Mouse (Mus musculus) thymus, adult 18-20 months (tissue): ENCODE results near the gene Eif2ak2.
A peak's percentile ranks its signal among the peaks of the same experiment; 100 is the strongest.

Experiments
- DNase-seq, 2 experiments: peaks; one replicate each; pipeline ENCODE4 v3.0.0; 2022; ENCODE audit warnings: mixed read lengths in 2 of 2

The Eif2ak2 gene

DNA sequence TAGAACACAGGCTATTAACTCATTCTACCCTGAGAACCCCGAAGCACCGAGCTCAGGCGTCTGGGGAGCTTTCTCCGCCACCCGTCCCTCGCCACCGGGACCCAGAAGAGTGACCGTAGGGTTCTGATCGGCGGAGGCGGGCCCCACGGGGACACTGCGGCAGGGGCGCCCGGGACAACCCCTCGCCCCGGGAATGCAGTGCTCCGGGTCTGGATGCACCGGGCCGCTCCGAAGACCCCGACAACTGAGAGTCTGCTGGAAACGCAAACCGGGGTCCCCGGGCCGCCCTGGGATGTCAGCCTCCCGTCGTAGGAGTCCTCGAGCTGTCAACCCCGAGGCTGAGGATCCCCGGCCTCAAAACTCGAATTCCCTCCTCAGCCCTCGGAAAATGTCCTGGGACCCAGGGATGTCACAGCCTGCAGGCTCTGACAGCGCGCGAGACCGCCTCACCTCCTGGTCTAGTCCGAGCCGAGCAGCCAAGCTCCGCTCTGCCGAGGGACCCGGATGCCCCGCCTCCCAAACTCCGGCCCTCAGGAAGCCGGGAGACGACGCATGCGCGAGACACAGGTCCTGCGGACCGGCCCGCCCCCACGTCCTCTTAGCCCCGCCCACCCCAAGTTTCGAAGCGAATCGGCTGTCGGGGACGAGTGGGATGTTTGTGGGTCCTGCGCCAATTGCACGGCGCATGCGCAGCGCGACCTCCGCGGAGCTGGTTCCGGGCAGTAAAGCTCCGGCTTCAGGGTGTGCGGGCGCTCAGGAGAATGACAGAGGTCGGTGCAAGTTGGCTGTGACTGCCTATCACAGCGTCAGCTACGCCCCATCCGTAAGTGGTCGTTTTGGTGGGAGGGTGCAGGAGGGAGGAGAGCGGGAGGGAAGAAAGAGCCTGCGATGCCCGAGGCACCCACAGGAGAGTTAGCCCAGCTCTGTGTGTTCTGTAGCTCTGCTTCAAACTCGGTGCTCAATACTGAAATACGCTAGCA, 47.2 kb downstream of the Eif2ak2 start, which contains the start of the genes Heatr5b and Gpatch11:
Heatr5b (minus strand) TSS at position 509 of the 980 bp plus-strand sequence.
Gpatch11 (plus strand) TSS at position 712 of the 980 bp plus-strand sequence.
- DNase-seq, result peak; percentile 96 to 97

DNA sequence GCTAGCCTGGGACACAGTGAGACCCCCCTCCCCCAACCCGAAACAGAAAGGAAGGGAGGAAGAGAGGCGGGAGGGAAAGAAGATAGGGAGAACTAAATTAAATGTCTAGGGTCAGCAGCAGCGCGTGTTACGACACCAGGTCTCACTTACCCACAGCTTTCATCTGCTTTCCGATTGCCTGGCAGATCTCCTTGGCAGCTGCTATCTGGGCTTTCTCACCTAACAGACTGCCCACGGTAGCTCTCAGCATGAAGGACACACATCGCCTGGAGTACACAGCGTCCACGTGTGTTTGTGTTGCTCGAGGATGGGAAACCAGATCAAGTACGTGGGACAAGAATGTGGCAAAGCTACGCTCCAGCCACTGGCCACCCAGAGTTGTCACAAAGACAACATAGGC, 58.0 kb downstream of the Eif2ak2 start:
- no peak for DNase-seq

DNA sequence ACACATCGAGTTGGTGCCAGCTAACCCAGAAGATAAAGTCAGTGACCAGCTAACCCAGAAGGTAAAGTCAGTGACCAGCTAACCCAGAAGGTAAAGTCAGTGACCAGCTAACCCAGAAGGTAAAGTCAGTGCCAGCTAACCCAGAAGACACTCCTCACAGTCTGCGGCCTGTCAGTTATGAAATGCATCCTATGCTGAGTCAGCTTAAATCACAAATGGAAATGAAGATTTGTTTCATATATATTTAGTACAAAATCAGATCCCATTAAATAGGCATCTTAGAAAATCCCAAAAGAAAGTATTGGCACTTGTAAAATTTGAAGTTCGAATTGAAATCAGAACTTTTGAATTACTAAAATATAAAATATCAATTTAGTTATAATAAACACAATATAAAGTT, 72.8 kb downstream of the Eif2ak2 start:
- DNase-seq, result no peak

DNA sequence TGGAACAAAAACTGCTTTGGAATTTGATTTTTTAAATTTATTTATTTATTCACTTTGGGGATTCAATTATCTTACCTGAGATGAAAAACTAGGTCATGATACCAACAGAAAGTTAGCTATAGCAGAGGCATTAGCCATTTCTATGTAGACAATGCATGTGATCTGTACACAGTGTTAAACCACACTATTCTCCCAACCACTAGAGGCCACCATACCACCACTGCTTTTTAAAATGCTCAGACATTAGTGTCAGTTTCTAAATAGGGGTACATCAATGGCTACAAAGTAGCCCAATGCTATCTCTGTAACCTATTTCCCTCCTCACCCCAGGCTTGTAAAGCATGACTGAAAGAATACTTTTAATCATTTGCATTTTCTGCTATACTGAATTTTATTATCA, 73.4 kb downstream of the Eif2ak2 start:
- DNase-seq, result no peak
